Mouse (Mus musculus) brain, embryonic 14.5 days (tissue): ENCODE results near the gene Rims1.

ENCODE experiments used
- CTCF ChIP-seq: fragments of 200-500 bp; IDR thresholded peaks from 2 replicates; pipeline ENCODE4 v1.5.1; 2012; ENCODE audit warnings: inconsistent platforms, mild to moderate bottlenecking, moderate library complexity, borderline replicate concordance; ENCODE audit not compliant: insufficient read depth, insufficient read length; ENCODE audit errors: extremely low read depth
- POLR2A ChIP-seq: fragments of 200-500 bp; IDR thresholded peaks from 2 replicates; pipeline ENCODE4 v1.6.1; 2012; ENCODE audit warnings: mild to moderate bottlenecking, inconsistent platforms, borderline replicate concordance; ENCODE audit not compliant: poor library complexity, insufficient read depth, insufficient read length, severe bottlenecking; ENCODE audit errors: extremely low read depth

DNA sequence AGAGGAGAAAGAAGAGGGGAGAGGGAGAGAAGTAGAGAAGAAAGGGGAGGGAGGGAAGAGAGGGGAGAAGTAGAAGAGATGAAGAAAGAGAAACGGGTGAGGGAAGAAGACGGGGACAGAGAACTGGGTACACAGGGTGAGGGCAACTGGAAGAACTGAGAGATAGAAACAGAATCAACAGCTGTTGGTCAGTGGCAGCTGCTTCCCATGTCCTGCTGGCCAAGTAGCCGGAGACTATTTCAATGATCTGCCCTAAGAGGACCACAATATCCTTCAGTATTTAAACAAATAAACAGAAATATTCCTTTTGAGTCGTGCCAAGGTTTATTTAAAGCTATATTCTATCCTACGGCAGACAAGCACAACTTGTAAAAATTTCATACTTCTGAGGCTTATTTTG lies 499.3 kb downstream of the Rims1 start:
- TF ChIP-seq CTCF (no peak), POLR2A (no peak)
